Mouse (Mus musculus) lung, postnatal 25 days (tissue): ENCODE measurements around the gene A930017K11Rik.
A peak's percentile ranks its signal among the peaks of the same experiment; 100 is the strongest.

Source experiments
- DNase-seq: peaks from one replicate; pipeline ENCODE4 v3.0.0; 2022; ENCODE audit warnings: low spot score

A930017K11Rik gene

GRCm38 (mm10) chr17:25958771-25959494 lies 6.6 kb upstream of the A930017K11Rik start:
- DNase-seq = no peak

GRCm38 (mm10) chr17:25957586-25958051 lies 5.3 kb upstream of the A930017K11Rik start:
- no peak for DNase-seq

- DNase-seq = no peak
Observed at GRCm38 (mm10) chr17:25956631-25957030, 4.3 kb upstream of the A930017K11Rik start.

- DNase-seq = no peak
Observed at GRCm38 (mm10) chr17:25956201-25956600, 3.8 kb upstream of the A930017K11Rik start.

GRCm38 (mm10) chr17:25955736-25956135 lies 3.4 kb upstream of the A930017K11Rik start:
- no peak for DNase-seq

- no peak for DNase-seq
Observed at GRCm38 (mm10) chr17:25954671-25955070, 2.3 kb upstream of the A930017K11Rik start.

GRCm38 (mm10) chr17:25953161-25953560 lies 796 bp upstream of the A930017K11Rik start:
- DNase-seq = no peak

GRCm38 (mm10) chr17:25951225-25951802 lies 1.1 kb downstream of the A930017K11Rik start:
- DNase-seq = no peak

GRCm38 (mm10) chr17:25950706-25951105 lies 1.7 kb downstream of the A930017K11Rik start:
- no peak for DNase-seq

- DNase-seq = no peak
Observed at GRCm38 (mm10) chr17:25949981-25950380, 2.4 kb downstream of the A930017K11Rik start.

GRCm38 (mm10) chr17:25948051-25948450 lies 4.3 kb downstream of the A930017K11Rik start:
- no peak for DNase-seq

GRCm38 (mm10) chr17:25947576-25947975 lies 4.8 kb downstream of the A930017K11Rik start:
- DNase-seq = no peak

GRCm38 (mm10) chr17:25946891-25947290 lies 5.5 kb downstream of the A930017K11Rik start:
- no peak for DNase-seq

- DNase-seq = no peak
Observed at GRCm38 (mm10) chr17:25946349-25946748, 6.0 kb downstream of the A930017K11Rik start.

- no peak for DNase-seq
Observed at GRCm38 (mm10) chr17:25945517-25946155, 6.7 kb downstream of the A930017K11Rik start.

GRCm38 (mm10) chr17:25944366-25945163 lies 7.8 kb downstream of the A930017K11Rik start, which contains the start of the genes Pigq and Nhlrc4:
Pigq (minus strand) TSS chr17:25944936.
Nhlrc4 (minus strand) TSS chr17:25944961.
- no peak for DNase-seq

- DNase-seq = no peak
Observed at GRCm38 (mm10) chr17:25943769-25944168, 8.6 kb downstream of the A930017K11Rik start.

GRCm38 (mm10) chr17:25943221-25943620 lies 9.1 kb downstream of the A930017K11Rik start:
- no peak for DNase-seq

- no peak for DNase-seq
Observed at GRCm38 (mm10) chr17:25942597-25943151, 9.7 kb downstream of the A930017K11Rik start.

GRCm38 (mm10) chr17:25941511-25942241 lies 10.7 kb downstream of the A930017K11Rik start:
- DNase-seq = peak; percentile 62

- no peak for DNase-seq
Observed at GRCm38 (mm10) chr17:25934526-25934925, 17.8 kb downstream of the A930017K11Rik start.
